Mouse (Mus musculus): ENCODE results near the gene Edil3.

- TF ChIP-seq CTCF (IDR thresholded peaks at IDR 0.05; ENCODE audit: low read depth, low read length): no peak
- TF ChIP-seq POLR2A (IDR thresholded peaks at IDR 0.05; ENCODE audit: extremely low read depth, insufficient read depth, low read length): no peak
Observed at GRCm38 (mm10) chr13:89119809-89120208, 298.5 kb downstream of the Edil3 start.

Measured in liver, adult 2 months (tissue).